ENCODE assay signal across 10 mouse cellular contexts in the genomic region with DNA sequence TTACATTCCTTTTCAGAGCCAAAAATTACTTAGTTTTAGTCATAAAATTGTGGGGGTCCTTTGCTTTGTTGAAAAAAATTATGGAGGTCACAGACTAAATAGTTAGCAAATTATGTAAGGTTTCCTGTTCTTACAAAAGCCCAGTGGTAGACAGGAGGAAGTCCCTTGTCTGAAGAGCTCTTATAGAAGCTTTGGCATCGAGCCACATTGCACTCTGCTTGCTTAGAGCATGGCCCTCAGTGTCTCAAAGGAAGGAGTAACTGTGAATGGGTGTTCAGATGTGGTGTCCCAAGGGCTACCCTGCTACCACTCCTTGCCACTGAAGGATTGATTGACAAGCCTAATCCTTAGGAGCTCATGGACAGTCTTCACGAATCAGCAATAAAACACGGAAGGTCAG. TPM values are rescaled to one million over a fixed set of nuclear protein-coding genes. Genes with fewer than 3 reads are reported as not detected.
DNase-seq lines count a peak whose midpoint lies in the region; ATAC-seq and TF ChIP-seq lines count a peak whose summit lies in the region.
"Had no signal": no experiment of that assay in that cellular context is flagged by ENCODE, and none has a peak within 500 bp of the region (broad histone marks: within the 10 kb centered on the region; RNA-seq: fewer than 3 reads in every experiment).

No protein-coding gene starts in this region.

- no peaks in the 10 kb centered on the region for H3K4me1 ChIP-seq in embryonic facial prominence, embryonic 14.5 days (ENCODE audit: control insufficient read depth, insufficient read depth, low read length)
- 0 out of 2 replicates have a peak, but pooled peaks cover 2% of the 10 kb centered on the region for H3K4me1 ChIP-seq in embryonic facial prominence, embryonic 10.5 days
- no peaks in the 10 kb centered on the region for H3K4me1 ChIP-seq in midbrain, embryonic 14.5 days (ENCODE audit: control insufficient read depth, insufficient read depth, low read length)
- no peaks in the 10 kb centered on the region for H3K4me1 ChIP-seq in midbrain, embryonic 10.5 days
- H3K4me1 ChIP-seq in hindbrain, embryonic 12.5 days, result no peaks in the 10 kb centered on the region
- H3K4me1 ChIP-seq in intestine, postnatal 0 days (replicated peaks; ENCODE audit: control insufficient read depth, insufficient read depth, low read length), result no peaks in the 10 kb centered on the region
- H3K4me1 ChIP-seq: liver, embryonic 15.5 days; stomach, embryonic 15.5 days had no signal

- ATAC-seq in embryonic facial prominence, embryonic 14.5 days (ENCODE audit: low read depth), result no peak
- no peak for ATAC-seq in midbrain, embryonic 14.5 days (ENCODE audit: low FRiP score, low TSS enrichment)
- peak; percentile 69 to 78; a peak in 3 of 4 replicates for ATAC-seq in hematopoietic stem cell, adult 5-6 weeks (replicated peaks in 1 of 2; ENCODE audit: insufficient read depth in 1 of 2, low FRiP score in 2 of 2, low TSS enrichment in 1 of 2, low read depth in 1 of 2, poor library complexity in 2 of 2, severe bottlenecking in 2 of 2)
- peak; percentile 74; the same call in 1 of the 2 replicates for ATAC-seq in megakaryocyte, adult 5-6 weeks (ENCODE audit: poor library complexity, severe bottlenecking)
- no peak for ATAC-seq in hindbrain, embryonic 12.5 days (ENCODE audit: low FRiP score)
- no peak for ATAC-seq in intestine, postnatal 0 days

- H3K36me3 ChIP-seq in embryonic facial prominence, embryonic 14.5 days (ENCODE audit: control insufficient read depth, insufficient read depth, low read length), result no peaks in the 10 kb centered on the region
- H3K36me3 ChIP-seq in embryonic facial prominence, embryonic 10.5 days (replicated peaks), result no peaks in the 10 kb centered on the region
- no peaks in the 10 kb centered on the region for H3K36me3 ChIP-seq in midbrain, embryonic 14.5 days (ENCODE audit: control insufficient read depth, insufficient read depth, low read length)
- no peaks in the 10 kb centered on the region for H3K36me3 ChIP-seq in midbrain, embryonic 10.5 days
- no peaks in the 10 kb centered on the region for H3K36me3 ChIP-seq in hindbrain, embryonic 12.5 days
- H3K36me3 ChIP-seq in intestine, postnatal 0 days (ENCODE audit: control insufficient read depth, insufficient read depth), result no peaks in the 10 kb centered on the region
- H3K36me3 ChIP-seq: liver, embryonic 15.5 days; stomach, embryonic 15.5 days had no signal

- no peaks in the 10 kb centered on the region for H3K9me3 ChIP-seq in embryonic facial prominence, embryonic 14.5 days (ENCODE audit: control insufficient read depth, low read length)
- H3K9me3 ChIP-seq in embryonic facial prominence, embryonic 10.5 days, result no peaks in the 10 kb centered on the region
- H3K9me3 ChIP-seq in midbrain, embryonic 14.5 days (ENCODE audit: control insufficient read depth, low read length), result no peaks in the 10 kb centered on the region
- no peaks in the 10 kb centered on the region for H3K9me3 ChIP-seq in midbrain, embryonic 10.5 days (replicated peaks)
- no peaks in the 10 kb centered on the region for H3K9me3 ChIP-seq in hindbrain, embryonic 12.5 days (replicated peaks)
- H3K9me3 ChIP-seq in intestine, postnatal 0 days (ENCODE audit: control insufficient read depth), result no peaks in the 10 kb centered on the region
- H3K9me3 ChIP-seq: liver, embryonic 15.5 days; stomach, embryonic 15.5 days had no signal

- no peak overlapping the region for H3K4me3 ChIP-seq in embryonic facial prominence, embryonic 14.5 days (ENCODE audit: low read depth, low read length)
- H3K4me3 ChIP-seq in embryonic facial prominence, embryonic 10.5 days, result no peak overlapping the region
- H3K4me3 ChIP-seq in midbrain, embryonic 14.5 days (replicated peaks; ENCODE audit: low read depth, low read length), result no peak overlapping the region
- H3K4me3 ChIP-seq in midbrain, embryonic 10.5 days, result no peak overlapping the region
- no peak overlapping the region for H3K4me3 ChIP-seq in hindbrain, embryonic 12.5 days
- no peak overlapping the region for H3K4me3 ChIP-seq in intestine, postnatal 0 days (ENCODE audit: low read depth, low read length)
- H3K4me3 ChIP-seq: liver, embryonic 15.5 days; stomach, embryonic 15.5 days had no signal

- peak; percentile 75 for DNase-seq in embryonic facial prominence, embryonic 14.5 days (ENCODE audit: low spot score)
- no peak for DNase-seq in embryonic facial prominence, embryonic 10.5 days (ENCODE audit: low spot score)
- peak; percentile 7 for DNase-seq in midbrain, embryonic 14.5 days
- DNase-seq in midbrain, embryonic 10.5 days (ENCODE audit: low spot score), result no peak

- no peaks in the 10 kb centered on the region for H3K27me3 ChIP-seq in embryonic facial prominence, embryonic 14.5 days (replicated peaks; ENCODE audit: control insufficient read depth, insufficient read depth, low read length)
- H3K27me3 ChIP-seq in embryonic facial prominence, embryonic 10.5 days (replicated peaks; ENCODE audit: low read depth, poor library complexity, severe bottlenecking), result no peaks in the 10 kb centered on the region
- no peaks in the 10 kb centered on the region for H3K27me3 ChIP-seq in midbrain, embryonic 14.5 days (ENCODE audit: control insufficient read depth, insufficient read depth, low read length)
- H3K27me3 ChIP-seq in midbrain, embryonic 10.5 days (ENCODE audit: low read depth, poor library complexity, severe bottlenecking), result no peaks in the 10 kb centered on the region
- no peaks in the 10 kb centered on the region for H3K27me3 ChIP-seq in hindbrain, embryonic 12.5 days
- no peaks in the 10 kb centered on the region for H3K27me3 ChIP-seq in intestine, postnatal 0 days (replicated peaks; ENCODE audit: control insufficient read depth, insufficient read depth, low read length)
- H3K27me3 ChIP-seq: liver, embryonic 15.5 days; stomach, embryonic 15.5 days had no signal

- H3K9ac ChIP-seq in embryonic facial prominence, embryonic 14.5 days (ENCODE audit: low read depth, low read length), result no peak overlapping the region
- no peak overlapping the region for H3K9ac ChIP-seq in midbrain, embryonic 14.5 days (replicated peaks; ENCODE audit: low read length)
- H3K9ac ChIP-seq in hindbrain, embryonic 12.5 days, result no peak overlapping the region
- H3K9ac ChIP-seq in intestine, postnatal 0 days (ENCODE audit: low read depth, low read length), result no peak overlapping the region
- H3K9ac ChIP-seq: liver, embryonic 15.5 days; stomach, embryonic 15.5 days had no signal

- no peak for TF ChIP-seq CTCF in intestine, postnatal 0 days (IDR thresholded peaks at IDR 0.05; ENCODE audit: low read depth)

- 54% methylated on average over 3 of the region's 3 CpGs for WGBS in embryonic facial prominence, embryonic 14.5 days
- 71% methylated on average over 3 of the region's 3 CpGs for WGBS in embryonic facial prominence, embryonic 10.5 days
- 70% methylated on average over 3 of the region's 3 CpGs for WGBS in midbrain, embryonic 14.5 days
- WGBS in midbrain, embryonic 10.5 days, result 83% methylated on average over 3 of the region's 3 CpGs
- 75% methylated on average over 3 of the region's 3 CpGs for WGBS in hindbrain, embryonic 12.5 days
- 61% methylated on average over 3 of the region's 3 CpGs for WGBS in intestine, postnatal 0 days

- H3K4me2 ChIP-seq in embryonic facial prominence, embryonic 14.5 days (ENCODE audit: low read depth, low read length), result no peak overlapping the region
- no peak overlapping the region for H3K4me2 ChIP-seq in midbrain, embryonic 14.5 days (ENCODE audit: low read length)
- H3K4me2 ChIP-seq in hindbrain, embryonic 12.5 days (replicated peaks), result no peak overlapping the region
- no peak overlapping the region for H3K4me2 ChIP-seq in intestine, postnatal 0 days (replicated peaks; ENCODE audit: low read depth)
- H3K4me2 ChIP-seq: liver, embryonic 15.5 days; stomach, embryonic 15.5 days had no signal

- no peak overlapping the region; the same call in 1 of the 2 replicates for H3K27ac ChIP-seq in embryonic facial prominence, embryonic 14.5 days (replicated peaks; ENCODE audit: low read depth, low read length)
- H3K27ac ChIP-seq in embryonic facial prominence, embryonic 10.5 days (replicated peaks), result no peak overlapping the region
- H3K27ac ChIP-seq in midbrain, embryonic 14.5 days (replicated peaks; ENCODE audit: low read depth, low read length), result no peak overlapping the region
- no peak overlapping the region for H3K27ac ChIP-seq in midbrain, embryonic 10.5 days (replicated peaks)
- H3K27ac ChIP-seq in hindbrain, embryonic 12.5 days, result no peak overlapping the region
- no peak overlapping the region for H3K27ac ChIP-seq in intestine, postnatal 0 days (ENCODE audit: low read depth, low read length)
- H3K27ac ChIP-seq: liver, embryonic 15.5 days; stomach, embryonic 15.5 days had no signal

RNA-seq across cellular contexts. Expression of gene Alox12, which starts 25.3 kb away (rescaled TPM):
- 5.8 and 6.4 TPM in 2 replicates for polyA plus RNA-seq in embryonic facial prominence, embryonic 14.5 days (2014; fragmentation: Nextera tagmentation; extraction: Ambion mirVana)
- polyA plus RNA-seq in embryonic facial prominence, embryonic 10.5 days (2016; fragmentation: Nextera tagmentation; extraction: Ambion mirVana), result 2.7 and 3.9 TPM in 2 replicates
- polyA plus RNA-seq in midbrain, embryonic 14.5 days (2014; fragmentation: Nextera tagmentation; extraction: Ambion mirVana), result 0.11 and 0.33 TPM in 2 replicates
- 2.5 TPM in 2 replicates for polyA plus RNA-seq in midbrain, embryonic 10.5 days (2016; fragmentation: Nextera tagmentation; extraction: Ambion mirVana)
- total RNA-seq in hematopoietic stem cell, adult 5-6 weeks (2017), result 0.25 and 0.30 TPM in 2 replicates
- not detected in 2 replicates for total RNA-seq in megakaryocyte, adult 5-6 weeks (2015)
- total RNA-seq in megakaryocyte, adult 5-6 weeks (2017), result not detected in 2 replicates
- polyA plus RNA-seq in hindbrain, embryonic 12.5 days (2016; fragmentation: Nextera tagmentation; extraction: Ambion mirVana), result 2.2 and 3.3 TPM in 2 replicates
- polyA plus RNA-seq in intestine, postnatal 0 days (2015; fragmentation: Nextera tagmentation; extraction: Ambion mirVana), result 0.68 and 0.71 TPM in 2 replicates

RNA-seq across cellular contexts. Expression of gene Rnasek, which starts 40.8 kb away (rescaled TPM):
- 182 and 204 TPM in 2 replicates for polyA plus RNA-seq in embryonic facial prominence, embryonic 14.5 days (2014; fragmentation: Nextera tagmentation; extraction: Ambion mirVana)
- 96.4 and 106 TPM in 2 replicates for polyA plus RNA-seq in embryonic facial prominence, embryonic 10.5 days (2016; fragmentation: Nextera tagmentation; extraction: Ambion mirVana)
- 321 and 350 TPM in 2 replicates for polyA plus RNA-seq in midbrain, embryonic 14.5 days (2014; fragmentation: Nextera tagmentation; extraction: Ambion mirVana)
- 104 and 128 TPM in 2 replicates for polyA plus RNA-seq in midbrain, embryonic 10.5 days (2016; fragmentation: Nextera tagmentation; extraction: Ambion mirVana)
- 19.7 and 22.5 TPM in 2 replicates for total RNA-seq in hematopoietic stem cell, adult 5-6 weeks (2017)
- 221 and 238 TPM in 2 replicates for total RNA-seq in megakaryocyte, adult 5-6 weeks (2015)
- 29.7 and 38.5 TPM in 2 replicates for total RNA-seq in megakaryocyte, adult 5-6 weeks (2017)
- polyA plus RNA-seq in hindbrain, embryonic 12.5 days (2016; fragmentation: Nextera tagmentation; extraction: Ambion mirVana), result 195 and 200 TPM in 2 replicates
- 628 and 645 TPM in 2 replicates for polyA plus RNA-seq in intestine, postnatal 0 days (2015; fragmentation: Nextera tagmentation; extraction: Ambion mirVana)

RNA-seq across cellular contexts. Expression of gene Gm21988, which starts 40.8 kb away (rescaled TPM):
- 9.9 and 12.2 TPM in 2 replicates for polyA plus RNA-seq in embryonic facial prominence, embryonic 14.5 days (2014; fragmentation: Nextera tagmentation; extraction: Ambion mirVana)
- polyA plus RNA-seq in embryonic facial prominence, embryonic 10.5 days (2016; fragmentation: Nextera tagmentation; extraction: Ambion mirVana), result 7.9 and 10.7 TPM in 2 replicates
- polyA plus RNA-seq in midbrain, embryonic 14.5 days (2014; fragmentation: Nextera tagmentation; extraction: Ambion mirVana), result 13.4 and 16.3 TPM in 2 replicates
- polyA plus RNA-seq in midbrain, embryonic 10.5 days (2016; fragmentation: Nextera tagmentation; extraction: Ambion mirVana), result 9.6 and 10.7 TPM in 2 replicates
- total RNA-seq in hematopoietic stem cell, adult 5-6 weeks (2017), result 3.7 TPM in 1 of 2 replicates, not detected in the other
- 4.0 and 5.2 TPM in 2 replicates for total RNA-seq in megakaryocyte, adult 5-6 weeks (2015)
- 0.11 and 4.3 TPM in 2 replicates for total RNA-seq in megakaryocyte, adult 5-6 weeks (2017)
- polyA plus RNA-seq in hindbrain, embryonic 12.5 days (2016; fragmentation: Nextera tagmentation; extraction: Ambion mirVana), result 11.3 and 14.6 TPM in 2 replicates
- 11.2 and 11.3 TPM in 2 replicates for polyA plus RNA-seq in intestine, postnatal 0 days (2015; fragmentation: Nextera tagmentation; extraction: Ambion mirVana)

RNA-seq across cellular contexts. Expression of gene Alox12e, which starts 42.0 kb away (rescaled TPM):
- 1.9 and 2.1 TPM in 2 replicates for polyA plus RNA-seq in embryonic facial prominence, embryonic 14.5 days (2014; fragmentation: Nextera tagmentation; extraction: Ambion mirVana)
- polyA plus RNA-seq in embryonic facial prominence, embryonic 10.5 days (2016; fragmentation: Nextera tagmentation; extraction: Ambion mirVana), result not detected in 2 replicates
- not detected in 2 replicates for polyA plus RNA-seq in midbrain, embryonic 14.5 days (2014; fragmentation: Nextera tagmentation; extraction: Ambion mirVana)
- not detected in 2 replicates for polyA plus RNA-seq in midbrain, embryonic 10.5 days (2016; fragmentation: Nextera tagmentation; extraction: Ambion mirVana)
- total RNA-seq in hematopoietic stem cell, adult 5-6 weeks (2017), result not detected in 2 replicates
- 0.98 and 1.5 TPM in 2 replicates for total RNA-seq in megakaryocyte, adult 5-6 weeks (2015)
- 1.2 and 1.7 TPM in 2 replicates for total RNA-seq in megakaryocyte, adult 5-6 weeks (2017)
- polyA plus RNA-seq in hindbrain, embryonic 12.5 days (2016; fragmentation: Nextera tagmentation; extraction: Ambion mirVana), result not detected in 2 replicates
- 0.07 TPM in 1 of 2 replicates, not detected in the other for polyA plus RNA-seq in intestine, postnatal 0 days (2015; fragmentation: Nextera tagmentation; extraction: Ambion mirVana)
- polyA plus RNA-seq: stomach, embryonic 15.5 days had no signal

RNA-seq across cellular contexts. Expression of gene 0610010K14Rik, which starts 42.7 kb away (rescaled TPM):
- 149 and 172 TPM in 2 replicates for polyA plus RNA-seq in embryonic facial prominence, embryonic 14.5 days (2014; fragmentation: Nextera tagmentation; extraction: Ambion mirVana)
- 210 and 215 TPM in 2 replicates for polyA plus RNA-seq in embryonic facial prominence, embryonic 10.5 days (2016; fragmentation: Nextera tagmentation; extraction: Ambion mirVana)
- polyA plus RNA-seq in midbrain, embryonic 14.5 days (2014; fragmentation: Nextera tagmentation; extraction: Ambion mirVana), result 171 and 205 TPM in 2 replicates
- 241 and 244 TPM in 2 replicates for polyA plus RNA-seq in midbrain, embryonic 10.5 days (2016; fragmentation: Nextera tagmentation; extraction: Ambion mirVana)
- total RNA-seq in hematopoietic stem cell, adult 5-6 weeks (2017), result 19.7 and 35.1 TPM in 2 replicates
- total RNA-seq in megakaryocyte, adult 5-6 weeks (2015), result 74.4 and 77.6 TPM in 2 replicates
- total RNA-seq in megakaryocyte, adult 5-6 weeks (2017), result 25.6 and 31.5 TPM in 2 replicates
- polyA plus RNA-seq in hindbrain, embryonic 12.5 days (2016; fragmentation: Nextera tagmentation; extraction: Ambion mirVana), result 197 and 210 TPM in 2 replicates
- 70.3 and 72.7 TPM in 2 replicates for polyA plus RNA-seq in intestine, postnatal 0 days (2015; fragmentation: Nextera tagmentation; extraction: Ambion mirVana)

Comparison
In these comparisons a context has a peak if more than half of its experiments do, and no peak if none do; other contexts are left out.
1. DNase-seq: peak in embryonic facial prominence, embryonic 14.5 days (single experiment) and midbrain, embryonic 14.5 days (single experiment); none in embryonic facial prominence, embryonic 10.5 days (single experiment) and midbrain, embryonic 10.5 days (single experiment).
2. ATAC-seq: peak in hematopoietic stem cell, adult 5-6 weeks (2 of 2) and megakaryocyte, adult 5-6 weeks (single experiment); none in embryonic facial prominence, embryonic 14.5 days (single experiment), midbrain, embryonic 14.5 days (single experiment), hindbrain, embryonic 12.5 days (single experiment) and intestine, postnatal 0 days (single experiment).